Mouse (Mus musculus) heart, adult 2 months (tissue): ENCODE data around the gene Sept1.

Experiments used
- CTCF ChIP-seq: fragments of 200-600 bp; IDR thresholded peaks from 2 replicates; pipeline ENCODE4 v1.8.1; 2022; ENCODE audit warnings: antibody characterized with exemption, mild to moderate bottlenecking, moderate library complexity
- EP300 ChIP-seq: fragments of 200-500 bp; IDR thresholded peaks from 2 replicates; pipeline ENCODE4 v1.6.1; 2011; ENCODE audit warnings: low read depth, low read length, control low read depth; ENCODE audit not compliant: insufficient read depth

- TF ChIP-seq CTCF (peak; percentile 11; the same call in 1 of the 2 replicates), EP300 (0 out of 2 replicates have a peak, but pooled peaks have one; percentile 18)
Observed at GRCm38 (mm10) chr7:127273118-127273923, 40.4 kb upstream of the Sept1 start.
